Mouse (Mus musculus) ovary, adult 2 months (tissue): ENCODE measurements around the gene Npnt. TPM values are rescaled to one million over a fixed set of nuclear protein-coding genes. Genes with fewer than 3 reads are reported as not detected.

Experiments
- polyA plus RNA-seq: library from polyadenylated mRNA; depleted of rRNA; stranded (reverse); fragments of >200 nt; gene quantifications from 2 replicates; pipeline ENCODE4 v1.2.3, GENCODE M21; 2012; rRNA removed

Gene Npnt
- 34.9 and 37.1 TPM in 2 replicates for polyA plus RNA-seq

DNA sequence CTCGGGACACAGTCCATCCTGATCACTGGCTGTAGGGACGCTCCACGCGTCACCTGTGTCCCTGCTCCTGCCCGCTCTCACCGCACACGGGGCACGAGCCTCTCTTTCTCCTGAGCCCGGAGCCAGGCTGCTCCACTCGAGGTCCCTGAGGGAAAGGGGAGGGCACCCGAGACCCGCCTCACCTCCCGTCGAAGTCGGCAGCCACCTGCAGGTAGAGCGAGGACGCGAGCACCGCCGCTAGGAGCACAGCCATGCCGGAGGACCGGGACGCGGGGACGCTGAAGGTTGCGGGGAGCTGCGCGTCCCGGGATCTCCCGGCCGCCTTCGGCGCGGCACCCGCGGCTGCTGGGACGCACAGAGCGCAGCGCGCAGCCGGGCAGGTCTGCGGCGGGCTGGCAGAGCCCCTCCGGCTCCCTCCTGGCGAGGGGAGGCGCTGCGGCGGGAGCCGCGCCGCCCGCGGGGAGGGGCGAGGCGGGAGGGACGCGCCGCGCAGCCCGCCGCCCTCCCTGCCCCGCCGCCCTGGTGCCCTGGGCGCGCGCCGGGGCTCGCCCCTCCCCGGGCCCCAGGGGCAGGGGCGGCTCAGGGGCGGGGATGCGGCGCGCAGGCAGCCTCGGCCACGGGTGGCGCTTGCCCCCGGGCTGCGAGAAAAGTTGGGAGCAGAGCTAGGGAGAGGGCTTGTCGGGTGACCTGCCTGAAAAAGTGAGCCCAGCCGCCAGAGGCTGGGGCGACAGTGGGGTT lies at the start of gene Npnt:
Gene Npnt, minus strand, starts transcription at position 501 of the 738 bp plus-strand sequence.

Other genes with a start within 250 kb of the Npnt start
- gene Ints12, start 141.5 kb upstream of the Npnt start, polyA plus RNA-seq, result 4.8 and 9.0 TPM in 2 replicates
- gene Gstcd, start 141.7 kb upstream of the Npnt start, polyA plus RNA-seq, result 5.4 and 7.1 TPM in 2 replicates